Mouse (Mus musculus): ENCODE measurements around the gene Igsf9. TPM values are rescaled to one million over a fixed set of nuclear protein-coding genes. Genes with fewer than 3 reads are reported as not detected.

Igsf9 gene
- total RNA-seq, 2 experiments from 2014 or later, result 2.5 to 4.8 TPM

- DNase-seq, result no peak
Measured at GRCm38 (mm10) chr1:172519644-172520043, 38.1 kb downstream of the Igsf9 start.

- peak; percentile 85 for DNase-seq
Measured at GRCm38 (mm10) chr1:172520576-172521440, 39.2 kb downstream of the Igsf9 start, which contains the start of gene Cfap45. Cfap45 (plus strand) TSS chr1:172520801.

- DNase-seq, result no peak
Measured at GRCm38 (mm10) chr1:172522524-172522923, 40.9 kb downstream of the Igsf9 start.

GRCm38 (mm10) chr1:172523699-172524101 is 42.1 kb downstream of the Igsf9 start:
- no peak for DNase-seq

GRCm38 (mm10) chr1:172525027-172525764 is 43.6 kb downstream of the Igsf9 start:
- DNase-seq, result no peak

- DNase-seq, result no peak
Measured at GRCm38 (mm10) chr1:172525971-172526370, 44.4 kb downstream of the Igsf9 start.

- no peak for DNase-seq
Measured at GRCm38 (mm10) chr1:172526380-172527081, 44.9 kb downstream of the Igsf9 start.

- DNase-seq, result no peak
Measured at GRCm38 (mm10) chr1:172527431-172527830, 45.8 kb downstream of the Igsf9 start.

- DNase-seq, result peak; percentile 95
Measured at GRCm38 (mm10) chr1:172528701-172529100, 47.1 kb downstream of the Igsf9 start.

GRCm38 (mm10) chr1:172530544-172531220 is 49.1 kb downstream of the Igsf9 start:
- DNase-seq, result no peak

GRCm38 (mm10) chr1:172532551-172532950 is 51.0 kb downstream of the Igsf9 start:
- DNase-seq, result no peak

- DNase-seq, result no peak
Measured at GRCm38 (mm10) chr1:172535116-172535515, 53.5 kb downstream of the Igsf9 start.

- DNase-seq, result no peak
Measured at GRCm38 (mm10) chr1:172539827-172540226, 58.2 kb downstream of the Igsf9 start.

- no peak for DNase-seq
Measured at GRCm38 (mm10) chr1:172540283-172540820, 58.8 kb downstream of the Igsf9 start.

- DNase-seq, result no peak
Measured at GRCm38 (mm10) chr1:172546062-172546461, 64.5 kb downstream of the Igsf9 start.

Other genes with a start within 250 kb of the Igsf9 start
- under 1 TPM; 0.24 to 0.30 TPM for gene Atp1a4, start 223.4 kb upstream of the Igsf9 start, total RNA-seq (2021)
- 10 to 100 TPM; 26.5 to 32.3 TPM for gene Igsf8, start 220.1 kb upstream of the Igsf9 start, total RNA-seq (2021)
- 100 to 1,000 TPM; 303 to 400 TPM for gene Atp1a2, start 183.7 kb upstream of the Igsf9 start, total RNA-seq (2021)
- gene Kcnj9, start 152.5 kb upstream of the Igsf9 start, total RNA-seq (2021), result under 1 TPM in 1 of 2 experiments, not detected in 1; 0.12 TPM
- 1 to 10 TPM in 1 of 2 experiments, under 1 TPM in 1; 0.90 to 1.3 TPM for gene Kcnj10, start 140.6 kb upstream of the Igsf9 start, total RNA-seq (2021)
- gene Pigm, start 105.2 kb upstream of the Igsf9 start, total RNA-seq (2021), result 10 to 100 TPM; 13.6 to 13.8 TPM
- 1 to 10 TPM in 1 of 2 experiments, under 1 TPM in 1; 0.97 to 1.3 TPM for gene Slamf9, start 6.4 kb upstream of the Igsf9 start, total RNA-seq (2021)
- gene Tagln2, start 18.3 kb downstream of the Igsf9 start, total RNA-seq (2021), result 100 to 1,000 TPM; 120 to 138 TPM
- 1 to 10 TPM in 1 of 2 experiments, under 1 TPM in 1; 0.96 to 2.6 TPM for gene Cfap45, start 39.0 kb downstream of the Igsf9 start, total RNA-seq (2021)
- under 1 TPM; 0.24 to 0.30 TPM for gene Vsig8, start 74.2 kb downstream of the Igsf9 start, total RNA-seq (2021)
- under 1 TPM in 1 of 2 experiments, not detected in 1; 0.58 TPM for gene Slamf8, start 108.8 kb downstream of the Igsf9 start, total RNA-seq (2021)
- gene Fcrl6, start 120.8 kb downstream of the Igsf9 start, total RNA-seq (2021), result not detected
- 10 to 100 TPM; 11.2 to 13.2 TPM for gene Dusp23, start 151.2 kb downstream of the Igsf9 start, total RNA-seq (2021)
- gene Crp, start 216.3 kb downstream of the Igsf9 start, total RNA-seq (2021), result 10 to 100 TPM; 15.1 to 39.1 TPM

All from adrenal gland, postnatal 10 days (tissue).